Mouse (Mus musculus) hindlimb bud, embryonic 11.5 days (tissue): ENCODE data around the gene Ghrhr.

Source experiments
- DNase-seq: peaks from one replicate; pipeline ENCODE4 v3.0.0-alpha.2; 2012; ENCODE audit warnings: low read depth, low spot score; ENCODE audit errors: extremely low spot score

Ghrhr gene

GRCm38 (mm10) chr6:55392453-55392852, 16.4 kb downstream of the Ghrhr start:
- DNase-seq, result peak; percentile 72

DNA sequence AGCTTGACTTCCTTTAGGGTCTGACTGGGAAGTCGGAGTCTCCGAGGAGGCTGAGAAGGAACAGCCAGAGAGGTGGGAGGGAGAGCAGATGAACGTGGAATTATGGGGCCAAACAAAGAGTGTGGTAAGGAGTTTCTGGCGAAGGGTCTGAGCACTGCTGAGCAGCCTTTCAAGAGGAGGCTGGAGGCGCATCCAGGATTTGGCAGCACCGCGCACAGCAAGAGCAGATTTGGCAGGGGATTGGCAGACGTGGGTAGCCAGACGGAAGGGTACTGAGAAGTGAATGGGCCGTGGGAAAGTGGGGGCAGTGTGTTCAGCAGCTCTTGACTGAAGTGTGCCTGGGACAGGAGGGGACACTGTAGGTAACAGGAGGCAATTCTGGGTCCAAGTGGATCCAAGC, 18.8 kb downstream of the Ghrhr start:
- DNase-seq, result no peak

DNA sequence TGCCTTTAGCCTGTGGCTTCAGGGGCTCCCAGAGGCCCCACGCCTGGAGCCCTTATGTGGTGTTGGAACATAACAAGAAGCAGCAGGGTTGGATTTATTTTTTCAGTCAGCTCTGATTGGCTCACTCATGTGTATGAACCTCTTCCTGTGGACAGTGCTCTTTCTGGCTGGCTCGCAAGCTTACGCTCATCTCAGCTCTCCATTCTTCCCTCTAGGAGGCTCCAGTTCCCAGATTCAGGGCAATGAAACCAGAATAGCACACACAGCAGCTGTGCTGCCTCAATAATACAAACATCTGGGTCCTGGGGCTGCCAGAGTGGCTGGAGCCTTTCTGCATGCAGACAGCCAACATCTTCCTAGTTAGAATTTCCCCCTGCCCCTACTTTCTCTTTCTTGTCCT, 20.1 kb downstream of the Ghrhr start:
- no peak for DNase-seq

DNA sequence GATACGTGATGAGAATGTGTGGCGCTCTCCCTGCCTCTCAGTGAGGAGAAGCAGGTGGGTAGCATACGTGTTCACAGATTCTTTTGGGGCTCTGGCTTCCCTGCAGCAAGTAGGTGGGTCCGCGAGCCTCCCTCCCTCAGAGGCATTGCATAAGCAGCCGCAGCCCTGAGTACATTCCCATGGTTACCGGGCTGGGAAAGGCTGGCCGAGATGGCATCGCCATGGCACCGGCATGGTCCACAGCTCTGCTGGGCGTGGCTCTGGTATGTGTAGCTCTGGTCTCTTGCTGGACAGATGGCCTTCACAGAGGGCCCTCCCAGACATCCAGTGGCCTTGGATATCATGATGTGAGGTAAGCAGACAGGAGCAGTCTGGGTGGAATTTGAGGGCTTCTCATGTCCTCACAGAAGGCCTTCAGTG, 20.5 kb downstream of the Ghrhr start:
- no peak for DNase-seq

DNA sequence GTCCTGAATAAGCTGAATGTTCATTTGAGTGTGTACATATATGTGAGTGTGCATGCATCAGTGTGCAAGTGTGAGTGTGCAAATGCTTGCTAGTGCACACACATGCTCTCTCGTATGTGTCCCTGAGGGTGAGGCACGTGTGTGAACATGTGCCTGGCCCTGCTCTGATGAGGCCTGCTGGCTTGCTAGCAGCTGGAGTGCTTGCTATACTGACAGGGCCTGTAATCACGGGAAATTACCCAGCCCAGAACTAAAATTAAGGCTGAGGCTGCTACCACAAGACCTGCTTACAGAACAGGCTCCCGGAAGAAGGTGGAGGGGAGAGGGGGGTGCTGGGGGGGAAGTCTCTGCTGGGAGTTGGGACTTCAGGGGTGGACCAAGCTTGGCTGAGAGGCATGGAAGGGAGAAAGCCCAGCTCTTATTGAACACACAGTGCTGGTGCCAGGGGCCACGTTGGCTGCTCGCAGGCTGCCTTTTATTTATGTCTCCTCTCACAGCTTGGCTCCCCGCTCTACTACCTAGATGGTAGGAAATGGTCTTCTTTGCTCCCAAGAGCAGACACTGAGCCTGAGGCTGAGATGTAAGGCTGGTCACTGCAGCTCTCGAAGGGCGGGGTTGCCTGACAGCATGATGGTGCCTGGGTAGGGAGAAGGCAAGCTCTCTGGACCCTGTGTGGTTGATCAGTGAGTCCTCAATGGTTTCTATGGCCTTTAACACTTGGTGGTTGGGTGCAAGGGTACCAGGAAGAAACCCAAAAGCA, 23.0 kb downstream of the Ghrhr start:
- DNase-seq, result no peak

GRCm38 (mm10) chr6:55399910-55400309, 23.8 kb downstream of the Ghrhr start:
- no peak for DNase-seq

DNA sequence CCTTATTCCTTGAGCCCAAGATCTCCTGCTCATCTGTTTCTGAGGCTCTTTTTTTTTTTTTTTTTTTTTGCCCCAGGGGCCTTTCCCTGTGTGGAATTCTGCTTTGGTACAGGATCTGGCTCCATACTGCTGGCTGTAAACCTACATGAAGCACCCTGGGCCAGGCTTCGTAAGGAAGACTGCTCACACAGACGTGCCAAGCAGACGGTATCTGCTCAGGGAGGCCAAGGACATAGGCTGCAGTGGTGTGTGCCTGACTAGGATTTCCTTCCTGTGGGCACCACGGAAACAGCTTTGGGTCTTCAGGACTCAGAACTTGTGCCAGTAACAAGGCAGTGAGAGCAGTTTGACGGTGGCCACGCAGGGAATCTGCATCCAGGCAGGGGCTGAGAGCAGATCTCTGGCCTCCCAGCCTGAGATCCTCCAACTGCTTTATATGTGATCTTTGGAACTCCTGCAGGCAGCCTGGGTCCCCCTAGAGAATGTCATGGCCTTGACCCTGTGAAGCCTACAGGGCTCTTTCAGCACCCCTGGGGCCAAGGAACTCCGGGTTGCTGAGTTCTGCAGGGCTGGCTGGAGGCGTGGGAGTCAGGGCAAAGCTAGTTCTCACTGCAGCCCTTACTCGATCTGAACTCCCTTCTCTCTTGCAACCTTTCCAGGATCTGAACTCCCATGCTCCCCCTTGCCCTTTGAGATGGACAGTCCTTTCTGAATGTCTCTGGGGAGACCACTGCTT, 26.1 kb downstream of the Ghrhr start:
- no peak for DNase-seq

DNA sequence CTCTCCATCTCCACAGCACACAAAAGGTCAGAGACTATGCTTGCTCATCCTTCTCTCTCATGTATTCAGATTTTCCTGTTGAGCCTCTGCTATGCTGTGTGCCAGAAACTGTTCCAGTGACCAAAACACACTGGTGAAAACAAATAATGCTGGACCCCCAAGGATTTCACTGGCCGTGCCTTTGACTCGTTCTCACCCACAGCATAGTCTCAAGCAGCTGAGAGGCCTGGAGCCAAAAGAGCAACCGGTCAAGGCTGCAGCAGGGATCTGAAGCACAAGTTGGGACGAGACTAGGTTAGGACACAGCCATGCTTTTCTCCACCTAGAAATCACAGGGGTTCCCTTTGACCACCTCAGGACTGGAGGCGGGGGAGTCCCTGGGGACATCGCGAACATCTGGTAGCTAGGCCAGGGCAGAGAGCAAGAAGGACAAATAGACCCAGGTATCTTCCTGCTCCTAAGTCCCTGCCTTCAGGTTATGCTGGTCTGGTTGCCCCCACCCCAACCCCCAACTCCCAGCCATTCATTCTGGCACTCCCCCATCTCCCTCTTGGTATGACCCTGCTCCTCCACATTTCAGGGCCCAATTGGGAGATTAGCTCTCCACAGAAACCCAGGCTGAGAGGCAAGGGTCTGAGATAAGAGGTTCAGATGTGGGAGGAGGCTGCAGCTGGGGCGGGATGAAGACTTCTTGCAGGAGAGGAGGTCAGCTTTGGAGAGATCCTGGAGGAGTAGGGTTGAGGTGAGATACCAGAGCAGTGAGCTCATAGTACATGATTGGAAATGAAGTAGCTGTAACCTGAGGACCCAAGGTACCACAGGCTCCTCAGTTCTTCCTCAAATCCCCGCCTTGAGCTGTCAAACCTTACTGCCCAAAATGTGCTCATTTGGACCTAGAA, 27.6 kb downstream of the Ghrhr start:
- no peak for DNase-seq

DNA sequence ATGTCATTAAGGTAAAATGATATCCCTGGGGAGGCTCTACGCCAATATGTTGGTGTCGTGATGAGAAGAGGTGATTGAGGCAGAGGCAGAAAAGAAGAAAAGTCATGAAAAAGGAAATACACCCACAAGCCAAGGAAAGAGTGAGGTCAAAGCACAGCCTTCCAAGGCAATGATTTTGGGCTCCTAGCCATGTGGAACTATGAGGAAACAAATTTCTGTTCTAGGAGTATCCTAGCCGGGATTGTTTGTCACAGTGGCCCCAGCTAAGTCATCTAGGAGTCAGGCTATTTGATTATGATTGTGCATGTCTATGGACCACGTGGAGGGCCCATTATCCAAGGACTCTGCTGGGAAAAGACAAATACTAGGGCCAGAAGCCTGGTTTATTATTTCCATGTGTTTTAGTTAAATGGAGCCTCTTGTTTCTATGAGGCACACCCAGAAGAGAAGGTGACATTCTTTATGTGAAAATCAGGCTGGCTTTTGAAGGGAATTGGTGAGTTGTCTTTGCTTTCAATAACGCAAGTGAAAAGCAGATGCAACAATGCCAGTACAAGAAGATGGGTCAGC, 28.4 kb downstream of the Ghrhr start:
- DNase-seq, result no peak

- DNase-seq, result no peak
Observed at GRCm38 (mm10) chr6:55407345-55407744, 31.2 kb downstream of the Ghrhr start.

DNA sequence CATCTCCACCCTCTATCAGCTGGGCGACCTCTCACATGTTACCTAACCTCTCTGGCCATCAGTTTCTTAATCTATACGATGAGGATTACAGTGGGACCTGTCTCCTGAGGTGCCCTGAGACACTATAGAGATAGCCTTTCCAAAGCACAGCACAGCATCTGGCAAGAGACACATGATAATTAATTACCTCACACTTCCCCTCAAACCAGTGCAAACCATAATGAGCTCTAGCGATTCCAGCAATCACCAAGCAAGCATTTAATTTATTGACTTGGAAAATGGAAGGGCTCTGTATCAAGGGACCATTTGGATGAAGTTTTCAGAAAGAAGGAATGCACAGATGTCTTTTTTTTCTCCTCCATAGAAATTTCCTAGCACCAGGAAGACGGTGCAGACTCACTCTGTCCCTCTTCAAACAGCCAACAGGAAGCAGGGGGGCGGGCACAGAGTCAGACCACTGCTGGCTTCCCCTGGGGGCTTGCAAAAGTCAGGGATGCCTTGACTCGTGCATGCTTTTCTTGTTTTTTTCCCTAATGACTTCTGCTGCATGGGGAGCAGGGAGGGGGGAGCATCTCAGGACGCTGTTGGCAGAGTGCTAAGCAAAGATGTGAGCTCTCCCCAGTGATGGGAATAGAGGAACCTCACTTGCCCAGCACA, 34.2 kb downstream of the Ghrhr start:
- DNase-seq, result no peak

DNA sequence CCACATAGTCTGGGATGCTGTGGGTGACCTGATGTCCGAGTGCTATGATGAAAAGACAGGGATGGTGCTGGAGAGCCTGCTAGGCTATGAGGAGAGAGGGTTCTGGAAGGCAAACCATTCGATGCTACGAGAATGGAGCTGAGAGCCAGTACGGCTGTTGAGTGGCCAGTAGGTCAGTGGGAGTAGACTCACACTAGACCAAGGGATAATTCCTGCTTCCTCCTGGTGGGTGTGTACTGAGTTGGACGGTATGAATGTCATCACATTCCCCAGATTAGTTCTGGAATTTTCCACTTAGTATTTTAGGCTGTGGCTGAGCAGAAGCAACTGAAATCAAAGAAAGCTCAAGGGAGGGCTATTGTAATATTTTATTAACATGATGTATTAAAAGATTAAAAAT, 34.9 kb downstream of the Ghrhr start:
- DNase-seq, result no peak

DNA sequence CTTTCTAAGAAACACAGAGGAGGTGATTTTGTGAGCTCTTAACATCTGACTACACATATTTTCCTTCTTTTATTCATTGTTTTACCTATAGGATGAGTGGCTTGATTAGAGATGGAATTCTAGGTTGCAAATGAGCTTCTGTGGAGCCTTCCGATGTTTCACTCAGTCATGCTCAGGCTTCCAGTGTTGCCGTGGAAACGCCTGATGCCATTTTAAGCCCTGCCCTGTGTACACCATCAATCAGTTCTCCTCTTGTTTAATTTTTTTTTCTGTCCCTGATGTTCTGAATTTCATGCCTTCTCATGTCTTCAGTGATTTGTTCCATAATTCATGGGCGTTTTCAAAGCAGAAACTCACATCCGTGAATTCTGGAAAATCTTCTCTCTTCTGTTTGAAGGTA, 40.1 kb downstream of the Ghrhr start:
- no peak for DNase-seq

DNA sequence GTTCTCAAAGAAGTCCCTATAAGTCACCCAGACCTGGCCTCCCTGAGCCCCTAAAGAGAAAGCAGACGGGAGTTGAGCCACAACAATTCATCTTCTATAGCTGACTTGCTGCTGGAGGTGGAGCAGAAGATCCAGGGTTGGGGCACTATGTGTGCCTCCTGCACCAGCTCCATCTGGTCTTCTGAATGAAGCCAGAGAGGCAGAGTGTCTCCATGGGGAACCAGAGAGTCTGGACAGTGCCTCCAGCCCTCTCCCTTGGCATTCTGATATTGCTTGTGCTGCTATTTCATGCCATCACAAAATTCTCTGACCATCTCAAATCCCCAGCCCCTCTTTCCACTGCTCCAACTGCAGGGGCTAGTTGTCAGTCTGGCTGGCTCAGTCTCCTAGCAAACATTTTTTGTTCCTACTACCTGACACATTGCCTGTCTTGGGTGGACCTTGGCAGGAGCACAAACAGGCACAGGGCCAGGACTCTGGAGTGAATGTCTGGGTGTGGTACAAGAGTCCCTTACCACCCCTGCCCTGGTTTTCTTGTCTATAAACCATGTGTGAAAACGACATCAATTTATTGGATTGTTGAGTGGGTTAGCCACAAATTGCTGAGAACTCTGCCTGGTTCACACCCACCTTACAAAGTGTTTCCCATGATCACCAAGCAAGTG, 42.8 kb downstream of the Ghrhr start:
- DNase-seq, result no peak

- no peak for DNase-seq
Observed at GRCm38 (mm10) chr6:55420411-55420810, 44.3 kb downstream of the Ghrhr start.

DNA sequence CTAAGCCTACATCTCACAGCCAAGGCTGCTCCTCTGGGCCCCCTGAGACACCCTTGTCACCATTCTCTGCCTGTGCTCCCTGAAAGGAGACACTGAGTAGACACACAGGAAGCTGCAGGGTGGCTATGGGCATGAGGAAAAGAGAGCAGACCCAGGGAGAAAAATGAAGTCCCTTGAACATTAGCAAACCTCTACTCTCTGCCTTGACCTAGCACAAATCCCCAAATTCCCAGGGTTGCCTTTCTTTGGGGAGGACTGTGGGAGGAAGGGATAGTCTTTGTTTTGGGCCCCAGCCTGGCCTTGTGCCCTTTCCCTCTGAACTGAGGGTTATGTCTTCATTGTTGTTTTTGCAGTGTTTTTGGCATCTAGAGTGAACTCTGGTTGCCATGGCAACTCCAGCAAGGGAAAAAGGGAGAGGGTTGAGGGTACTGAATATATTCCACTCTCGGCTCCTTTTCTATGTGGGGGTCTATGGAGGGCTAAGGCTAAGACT, 44.8 kb downstream of the Ghrhr start:
- DNase-seq, result no peak

DNA sequence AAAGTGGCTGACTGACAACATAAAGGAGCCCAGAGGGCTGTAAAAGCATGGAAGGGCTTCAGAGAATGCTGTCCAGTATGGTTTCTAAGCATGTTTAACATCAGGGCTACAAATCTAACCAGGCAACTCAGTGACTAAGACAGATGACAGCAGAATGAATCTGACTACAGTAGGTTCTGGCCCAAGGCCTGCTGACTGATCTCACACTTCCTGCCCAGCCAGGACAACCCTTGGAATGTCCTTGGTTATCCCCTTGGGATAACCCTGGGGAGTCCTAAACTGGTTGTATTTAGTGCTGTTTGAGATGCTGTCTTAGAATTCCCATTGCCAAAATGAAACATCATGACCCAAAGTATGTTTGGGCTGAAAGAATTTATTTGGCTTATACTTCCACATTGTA, 56.0 kb downstream of the Ghrhr start:
- DNase-seq, result no peak

DNA sequence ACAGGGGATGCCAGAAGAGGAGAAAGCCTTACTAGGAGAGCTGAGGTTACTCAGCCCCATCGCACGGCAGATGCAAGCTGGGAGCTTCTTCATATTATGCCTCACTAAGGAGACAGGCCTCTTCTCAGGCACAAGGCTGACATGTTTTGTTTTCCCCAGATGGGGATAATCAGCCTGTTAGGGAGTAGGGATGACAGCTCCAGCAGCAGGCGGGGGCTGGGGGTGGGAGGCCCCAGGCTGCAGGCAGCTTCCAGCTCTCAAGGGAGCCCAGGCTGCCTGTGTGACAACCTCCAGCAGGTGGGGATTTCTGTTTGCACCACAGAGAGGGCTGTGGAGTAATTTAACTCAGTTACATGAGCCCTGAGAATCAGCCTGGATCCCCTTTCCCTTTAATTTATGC, 58.3 kb downstream of the Ghrhr start:
- DNase-seq, result no peak

DNA sequence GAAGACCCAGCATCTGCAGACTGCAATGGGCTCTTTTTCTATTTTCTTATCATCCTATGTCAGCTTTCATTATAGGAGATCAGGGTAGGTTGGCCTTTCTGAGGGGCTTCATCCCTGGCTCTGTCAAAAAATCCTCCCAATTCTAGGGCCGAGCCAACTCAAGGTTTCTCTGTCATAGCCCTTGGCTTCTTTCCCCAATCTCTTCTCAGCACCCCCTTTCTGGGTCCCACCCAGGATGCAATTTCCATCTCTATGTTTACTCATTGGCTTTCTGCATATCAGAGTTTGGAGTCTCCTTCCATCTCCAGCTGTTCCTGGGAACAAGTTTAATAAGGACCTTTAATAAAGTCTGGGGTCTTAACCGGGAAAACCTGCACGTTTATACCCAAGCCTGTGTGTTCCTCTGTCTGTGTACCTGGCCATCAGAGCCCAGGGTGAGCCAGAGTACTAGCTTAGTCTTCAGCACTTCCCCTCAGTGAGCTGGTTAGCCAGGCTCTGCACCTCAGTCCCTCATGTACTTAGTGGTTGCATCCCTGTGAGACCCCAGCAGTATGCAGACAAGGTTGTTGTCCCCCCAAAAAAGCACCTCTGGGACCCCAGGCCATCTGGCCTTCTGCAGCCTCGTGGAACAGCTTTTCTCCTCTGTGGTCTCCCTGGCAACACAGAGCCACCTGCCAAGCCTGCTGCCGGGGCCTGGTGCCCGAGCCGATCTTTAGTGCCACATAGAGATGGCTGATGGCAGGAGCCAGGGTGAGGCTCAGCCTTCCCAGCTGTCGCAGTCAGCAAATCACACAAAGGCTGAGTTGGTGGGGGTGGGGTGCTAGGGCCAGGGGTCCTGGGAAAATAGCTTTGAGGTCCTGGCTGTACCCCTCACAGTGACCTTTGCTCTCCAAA, 59.4 kb downstream of the Ghrhr start:
- DNase-seq, result no peak
